Mouse (Mus musculus) C2C12 (cell line): ENCODE measurements around the gene Sh3gl3. TPM values are rescaled to one million over a fixed set of nuclear protein-coding genes. Genes with fewer than 3 reads are reported as not detected.
A peak's percentile ranks its signal among the peaks of the same experiment; 100 is the strongest.

ENCODE experiments used
- H3K27me3 ChIP-seq: one replicate; pipeline ENCODE4 v1.6.1; 2011; ENCODE audit not compliant: control insufficient read depth, insufficient read depth, insufficient read length
- H3K36me3 ChIP-seq: one replicate; pipeline ENCODE4 v1.6.1; 2011; ENCODE audit not compliant: control insufficient read depth, insufficient read depth
- H3K4me3 ChIP-seq: one replicate; pipeline ENCODE4 v1.5.1; 2011; ENCODE audit warnings: mild to moderate bottlenecking, control low read depth; ENCODE audit not compliant: poor library complexity, insufficient read depth, severe bottlenecking
- H3K79me2 ChIP-seq: one replicate; pipeline ENCODE4 v1.6.1; 2011; ENCODE audit not compliant: control insufficient read depth, insufficient read depth
- H3K79me3 ChIP-seq: one replicate; pipeline ENCODE4 v1.6.1; 2011; ENCODE audit warnings: low read depth, control low read depth
- H3ac ChIP-seq: one replicate; pipeline ENCODE3; 2011; ENCODE audit warnings: low read depth; ENCODE audit not compliant: control insufficient read depth, insufficient read length
- CEBPB ChIP-seq: IDR thresholded peaks from one replicate; pipeline ENCODE4 v1.6.1; 2011; ENCODE audit warnings: low read depth, mild to moderate bottlenecking, control low read depth, moderate library complexity
- CTCF ChIP-seq: IDR thresholded peaks from one replicate; pipeline ENCODE4 v1.5.1; 2011; ENCODE audit not compliant: control insufficient read depth, insufficient read depth, insufficient read length
- FOSL1 ChIP-seq: IDR thresholded peaks from one replicate; pipeline ENCODE4 v1.8.0; 2011; ENCODE audit warnings: mild to moderate bottlenecking, low read length; ENCODE audit not compliant: poor library complexity, insufficient read depth, severe bottlenecking
- MAX ChIP-seq: IDR thresholded peaks from one replicate; pipeline ENCODE4 v1.6.1; 2011; ENCODE audit warnings: mild to moderate bottlenecking, control low read depth
- MYOD1 ChIP-seq: IDR thresholded peaks from one replicate; pipeline ENCODE4 v1.6.1; 2011; ENCODE audit warnings: low read depth; ENCODE audit not compliant: control insufficient read depth, insufficient read length
- MYOG ChIP-seq: IDR thresholded peaks from one replicate; pipeline ENCODE4 v1.6.1; 2011; ENCODE audit not compliant: control insufficient read depth, insufficient read length; ENCODE audit errors: extremely low read depth
- USF1 ChIP-seq: IDR thresholded peaks from one replicate; pipeline ENCODE4 v1.6.1; 2011; ENCODE audit warnings: low read depth, mild to moderate bottlenecking, control low read depth, moderate library complexity
- polyA plus RNA-seq: library from polyadenylated mRNA; unstranded; fragments of >200 nt; fragmentation: generic; extraction: Trizol; gene quantifications from one replicate; pipeline ENCODE4 v1.2.1, GENCODE M21; 2012; ENCODE audit warnings: missing spikeins

The Sh3gl3 gene
- polyA plus RNA-seq, 1 experiment = 1.1 TPM

GRCm38 (mm10) chr7:82329831-82330230, 156.2 kb downstream of the Sh3gl3 start:
- H3K4me3 ChIP-seq = no peak overlapping the region

GRCm38 (mm10) chr7:82330860-82331259, 157.2 kb downstream of the Sh3gl3 start:
- Histone ChIP-seq H3ac (no peak overlapping the region), H3K4me3 (no peak overlapping the region), H3K27me3 (no peaks in the 10 kb centered on the region), H3K79me3 (no peaks in the 10 kb centered on the region), H3K79me2 (no peaks in the 10 kb centered on the region), H3K36me3 (no peaks in the 10 kb centered on the region)
- TF ChIP-seq MYOG (no peak), MYOD1 (no peak), USF1 (no peak), MAX (no peak), CEBPB (no peak), FOSL1 (no peak), CTCF (no peak)

More at GRCm38 (mm10) chr7:82329831-82330230, 156.2 kb downstream of the Sh3gl3 start:
- H3ac ChIP-seq = no peak overlapping the region
- no peaks in the 10 kb centered on the region for H3K79me3 ChIP-seq
- no peaks in the 10 kb centered on the region for H3K79me2 ChIP-seq
- no peaks in the 10 kb centered on the region for H3K36me3 ChIP-seq
- TF ChIP-seq CEBPB = no peak
- TF ChIP-seq CTCF = no peak
- TF ChIP-seq MYOD1 = no peak
- TF ChIP-seq MAX = no peak
- no peak for TF ChIP-seq FOSL1
- TF ChIP-seq USF1 = no peak
- H3K27me3 ChIP-seq = no peaks in the 10 kb centered on the region

- peaks cover 16% of the 10 kb centered on the region for H3K79me2 ChIP-seq
- H3ac ChIP-seq = no peak overlapping the region
- H3K79me3 ChIP-seq = no peaks in the 10 kb centered on the region
- no peaks in the 10 kb centered on the region for H3K27me3 ChIP-seq
- TF ChIP-seq MYOD1 = no peak
- TF ChIP-seq USF1 = no peak
- no peak for TF ChIP-seq FOSL1
- TF ChIP-seq CTCF = no peak
- no peak for TF ChIP-seq MYOG
- no peak for TF ChIP-seq MAX
- no peak for TF ChIP-seq CEBPB
- peaks cover 5% of the 10 kb centered on the region for H3K36me3 ChIP-seq
- no peak overlapping the region for H3K4me3 ChIP-seq
Observed at GRCm38 (mm10) chr7:82334000-82334399, 160.4 kb downstream of the Sh3gl3 start.

- Histone ChIP-seq H3K79me2 (peaks cover 16% of the 10 kb centered on the region), H3ac (peak within 1 kb of the TSS; percentile 43), H3K27me3 (no peaks in the 10 kb centered on the region), H3K4me3 (peak within 1 kb of the TSS; percentile 31), H3K36me3 (peaks cover 5% of the 10 kb centered on the region), H3K79me3 (peaks cover 2% of the 10 kb centered on the region)
- TF ChIP-seq CEBPB (no peak), USF1 (no peak)
Observed at GRCm38 (mm10) chr7:82335211-82336121, 161.8 kb downstream of the Sh3gl3 start, which contains the start of gene Adamtsl3. Adamtsl3 (plus strand) TSS chr7:82335694.

GRCm38 (mm10) chr7:82336132-82336531, 162.5 kb downstream of the Sh3gl3 start:
- peaks cover 16% of the 10 kb centered on the region for H3K79me2 ChIP-seq
- peaks cover 2% of the 10 kb centered on the region for H3K79me3 ChIP-seq
- peaks cover 5% of the 10 kb centered on the region for H3K36me3 ChIP-seq
- TF ChIP-seq USF1 (no peak), MYOG (no peak), CTCF (no peak), FOSL1 (no peak), CEBPB (no peak), MYOD1 (no peak), MAX (no peak)
- peak overlapping the region; percentile 31 for H3K4me3 ChIP-seq
- peak overlapping the region; percentile 43 for H3ac ChIP-seq
- no peaks in the 10 kb centered on the region for H3K27me3 ChIP-seq

- H3ac ChIP-seq = no peak overlapping the region
- TF ChIP-seq MYOG (no peak), MAX (no peak), FOSL1 (no peak), USF1 (no peak), CEBPB (no peak), MYOD1 (no peak), CTCF (no peak)
- peaks cover 8% of the 10 kb centered on the region for H3K36me3 ChIP-seq
- peaks cover 3% of the 10 kb centered on the region for H3K79me3 ChIP-seq
- no peaks in the 10 kb centered on the region for H3K27me3 ChIP-seq
- no peak overlapping the region for H3K4me3 ChIP-seq
- peaks cover 16% of the 10 kb centered on the region for H3K79me2 ChIP-seq
Observed at GRCm38 (mm10) chr7:82338121-82338520, 164.5 kb downstream of the Sh3gl3 start.
